Mouse (Mus musculus) cerebellum, postnatal 36 days (tissue): ENCODE data around the gene Lhx5.

Experiments
- DNase-seq, 2 experiments: peaks; one replicate each; pipeline ENCODE4 v3.0.0; 2021 to 2022; ENCODE audit warnings: mixed read lengths in 2 of 2

The Lhx5 gene

DNA sequence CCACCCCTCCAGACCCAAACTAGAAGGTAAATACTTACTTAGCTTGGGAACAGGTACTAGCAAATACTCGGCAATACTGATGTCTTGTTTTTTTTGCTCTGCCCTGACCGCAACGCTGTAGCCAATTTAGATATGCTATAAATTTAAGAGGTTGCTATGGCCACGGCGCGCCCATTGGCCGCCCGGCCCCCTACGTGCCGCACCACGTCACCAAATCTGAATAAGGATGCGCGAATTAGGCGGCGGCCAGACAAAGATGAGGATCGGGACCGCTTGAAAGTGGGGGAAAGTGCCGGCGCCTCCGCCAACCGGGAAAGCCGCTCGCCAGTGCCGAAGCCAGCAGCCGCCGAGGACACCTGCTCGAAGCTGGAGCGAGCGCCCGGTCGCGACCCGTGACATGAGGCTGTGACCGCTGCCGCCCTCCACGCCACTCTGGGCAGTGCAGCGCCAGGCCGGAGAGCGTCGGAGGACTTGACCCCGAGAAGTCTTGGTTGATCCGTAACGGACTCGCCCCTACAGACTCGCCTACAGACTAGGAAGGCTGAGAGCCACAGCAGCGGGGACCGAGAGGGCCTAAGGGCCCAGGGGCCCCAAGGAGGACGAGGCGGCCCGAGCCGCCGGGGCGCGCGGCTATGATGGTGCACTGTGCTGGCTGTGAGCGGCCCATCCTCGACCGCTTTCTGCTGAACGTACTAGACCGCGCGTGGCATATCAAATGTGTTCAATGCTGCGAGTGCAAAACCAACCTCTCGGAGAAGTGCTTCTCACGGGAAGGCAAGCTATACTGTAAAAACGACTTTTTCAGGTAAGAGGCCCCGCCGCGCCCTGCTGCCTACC lies at the start of gene Lhx5:
TSS of gene Lhx5 (plus strand) at position 51 of the 837 bp plus-strand sequence.
- peak; percentile 34 to 35 for DNase-seq

DNA sequence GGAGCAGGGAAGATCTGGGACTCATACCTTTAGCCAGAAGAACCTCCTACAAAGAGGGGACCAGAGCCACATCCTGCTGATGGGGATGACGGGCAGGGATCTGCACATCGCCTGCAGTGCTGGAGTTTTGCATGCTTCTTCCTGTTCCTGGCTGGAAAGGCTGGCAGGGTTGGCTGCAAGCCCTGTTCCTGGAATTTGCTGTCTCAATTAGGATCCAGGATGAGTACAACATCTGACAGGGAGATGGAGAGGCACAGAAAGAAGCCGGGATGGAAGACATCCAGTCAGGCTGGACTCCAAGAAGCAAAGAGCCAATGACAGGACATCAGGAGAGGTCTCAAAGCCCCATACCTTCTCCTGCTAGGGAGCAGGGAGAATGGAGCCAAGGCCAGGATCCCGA lies 45.1 kb upstream of the Lhx5 start:
- no peak for DNase-seq

- DNase-seq, result no peak
Measured at GRCm38 (mm10) chr5:120388765-120389164, 42.7 kb upstream of the Lhx5 start.

GRCm38 (mm10) chr5:120389973-120390372 lies 41.5 kb upstream of the Lhx5 start:
- DNase-seq, result no peak

- no peak for DNase-seq
Measured at GRCm38 (mm10) chr5:120393871-120394667, 37.4 kb upstream of the Lhx5 start.

DNA sequence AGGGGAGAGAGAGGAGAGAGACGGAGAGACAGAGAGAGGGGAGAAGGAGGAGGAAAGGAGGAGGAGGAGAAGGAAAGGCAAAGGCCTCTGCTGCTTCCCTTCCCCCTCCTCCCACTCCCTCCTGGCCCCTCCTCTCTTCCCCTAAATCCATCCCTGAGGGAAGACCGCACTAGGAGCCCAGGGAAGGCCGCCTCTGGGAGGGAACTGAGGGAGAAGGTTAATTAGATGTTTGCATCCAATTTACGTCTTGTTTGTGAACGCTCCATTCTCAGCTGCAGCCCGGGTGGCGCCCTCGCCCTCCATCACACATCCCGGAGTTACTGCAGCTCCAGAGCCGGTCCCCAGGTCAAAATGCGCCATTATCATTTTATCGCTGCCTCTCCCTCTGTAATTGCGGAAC lies 33.5 kb upstream of the Lhx5 start:
- no peak for DNase-seq

DNA sequence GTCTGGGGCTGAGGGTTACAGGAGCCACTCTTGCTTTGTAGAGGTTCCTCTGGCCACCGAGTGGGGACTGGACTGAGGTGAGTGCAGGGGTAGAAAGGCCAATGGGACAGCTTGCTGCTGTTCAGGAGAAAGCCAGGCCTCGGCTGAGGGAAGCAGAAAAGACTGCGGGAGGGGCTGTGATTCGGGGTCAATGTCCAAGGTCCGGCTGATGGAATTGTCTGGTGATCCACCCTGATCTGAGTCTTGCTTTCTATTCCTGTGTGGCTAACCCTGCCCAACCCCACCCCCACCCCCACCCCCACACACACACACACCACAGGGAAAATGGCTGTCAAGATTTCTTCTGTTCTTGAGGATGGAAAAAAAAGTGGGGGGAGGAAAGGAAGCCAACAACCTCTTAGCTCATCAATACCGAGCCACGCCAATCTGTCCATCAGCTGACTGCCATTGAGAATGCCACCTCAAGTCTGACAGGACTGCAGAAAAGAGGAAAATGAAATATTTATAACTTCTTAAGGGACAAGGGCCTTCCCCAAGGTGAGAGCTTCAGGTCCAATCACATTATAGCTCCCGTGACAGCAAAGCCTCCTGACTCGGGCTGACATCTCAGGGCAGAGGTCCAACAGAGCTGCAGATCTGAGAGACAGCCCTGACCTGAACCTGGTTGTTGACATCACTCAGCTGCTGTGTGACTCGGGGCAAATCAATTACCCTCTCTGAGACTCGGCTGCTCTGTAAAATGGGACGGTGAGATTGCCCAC lies 26.5 kb upstream of the Lhx5 start:
- DNase-seq, result no peak

DNA sequence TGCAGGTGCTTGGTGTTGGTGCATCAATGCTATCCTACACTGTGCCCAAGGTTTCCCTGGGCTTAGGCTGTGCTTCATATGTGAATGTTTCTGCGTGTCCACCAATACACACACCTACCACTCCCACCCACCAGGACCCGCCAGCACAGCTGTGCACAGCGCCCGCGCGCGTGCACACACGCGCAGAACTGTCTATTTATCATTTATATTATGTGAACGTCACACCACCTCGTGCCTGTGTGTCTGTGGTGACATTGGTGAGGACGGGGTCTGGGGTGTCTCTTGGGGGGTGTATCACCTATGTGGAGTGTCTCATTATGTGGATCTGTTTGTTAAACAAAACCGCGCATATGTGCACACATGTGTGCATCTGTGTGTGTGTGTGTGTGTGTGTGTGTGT lies 22.6 kb upstream of the Lhx5 start:
- no peak for DNase-seq

GRCm38 (mm10) chr5:120409385-120410378 lies 21.8 kb upstream of the Lhx5 start:
- DNase-seq, result no peak

GRCm38 (mm10) chr5:120413436-120413835 lies 18.1 kb upstream of the Lhx5 start:
- no peak for DNase-seq

GRCm38 (mm10) chr5:120420106-120420505 lies 11.4 kb upstream of the Lhx5 start:
- no peak for DNase-seq

DNA sequence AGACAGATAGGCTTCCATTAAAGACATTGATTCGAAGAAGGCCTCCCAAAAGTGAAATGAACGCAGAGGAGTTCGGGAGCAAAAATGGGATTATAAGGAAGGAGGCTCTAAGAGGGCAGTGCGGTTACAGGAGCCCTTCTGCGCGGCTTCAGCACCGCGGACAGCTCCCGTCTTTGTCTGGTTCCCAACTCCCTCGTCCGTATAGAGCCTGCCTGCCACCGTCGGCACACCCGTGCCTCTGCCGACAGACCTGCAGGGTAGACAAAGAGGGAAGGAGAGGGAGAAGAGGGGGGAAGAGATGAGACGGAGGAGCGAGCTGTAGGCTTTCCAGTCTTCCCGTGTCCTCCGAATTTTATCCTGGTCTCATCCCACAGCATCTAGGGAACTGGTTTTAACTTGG lies 7.5 kb upstream of the Lhx5 start:
- DNase-seq, result no peak

DNA sequence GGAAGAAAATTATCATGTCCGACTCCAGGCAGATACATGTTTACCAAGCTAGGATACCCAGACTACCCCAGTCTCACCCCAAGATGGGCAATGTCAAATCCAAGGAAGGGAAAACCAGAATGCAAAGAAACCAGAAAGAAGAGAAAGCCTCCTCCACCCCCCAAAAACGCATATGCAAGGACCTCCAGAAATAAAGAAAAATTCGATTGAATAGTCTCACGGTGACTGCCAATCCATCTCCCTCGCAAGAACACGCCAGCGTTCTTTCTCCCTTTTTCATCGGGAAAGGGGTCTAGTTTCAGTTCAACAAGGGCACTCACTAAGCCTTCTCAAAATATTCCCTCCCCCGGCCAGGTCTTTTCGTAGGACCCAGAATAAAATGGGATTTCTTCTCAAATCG lies 6.8 kb upstream of the Lhx5 start:
- DNase-seq, result no peak

GRCm38 (mm10) chr5:120425711-120426110 lies 5.8 kb upstream of the Lhx5 start:
- DNase-seq, result no peak

DNA sequence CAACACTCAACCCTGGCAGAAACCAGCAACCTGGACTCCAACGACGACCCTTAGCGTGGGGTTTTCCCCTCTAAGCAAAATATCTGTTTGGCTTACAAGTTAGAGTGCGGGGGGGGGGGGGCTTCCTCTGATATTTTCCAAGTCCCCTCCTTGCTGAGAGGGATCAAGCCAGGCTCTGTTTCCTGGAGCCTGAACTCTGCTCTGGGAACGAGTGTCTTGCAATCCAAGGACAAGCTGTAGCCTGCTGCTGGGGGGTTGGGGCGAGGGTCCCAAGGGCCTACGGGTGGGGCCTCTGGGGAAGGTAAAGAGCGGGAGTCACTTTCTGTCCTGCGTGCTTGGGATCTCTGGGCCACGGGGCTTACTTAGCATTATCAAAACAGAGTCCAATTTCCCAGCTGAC lies 4.9 kb upstream of the Lhx5 start:
- DNase-seq, result no peak

- DNase-seq, result no peak
Measured at GRCm38 (mm10) chr5:120427451-120427938, 4.0 kb upstream of the Lhx5 start.

DNA sequence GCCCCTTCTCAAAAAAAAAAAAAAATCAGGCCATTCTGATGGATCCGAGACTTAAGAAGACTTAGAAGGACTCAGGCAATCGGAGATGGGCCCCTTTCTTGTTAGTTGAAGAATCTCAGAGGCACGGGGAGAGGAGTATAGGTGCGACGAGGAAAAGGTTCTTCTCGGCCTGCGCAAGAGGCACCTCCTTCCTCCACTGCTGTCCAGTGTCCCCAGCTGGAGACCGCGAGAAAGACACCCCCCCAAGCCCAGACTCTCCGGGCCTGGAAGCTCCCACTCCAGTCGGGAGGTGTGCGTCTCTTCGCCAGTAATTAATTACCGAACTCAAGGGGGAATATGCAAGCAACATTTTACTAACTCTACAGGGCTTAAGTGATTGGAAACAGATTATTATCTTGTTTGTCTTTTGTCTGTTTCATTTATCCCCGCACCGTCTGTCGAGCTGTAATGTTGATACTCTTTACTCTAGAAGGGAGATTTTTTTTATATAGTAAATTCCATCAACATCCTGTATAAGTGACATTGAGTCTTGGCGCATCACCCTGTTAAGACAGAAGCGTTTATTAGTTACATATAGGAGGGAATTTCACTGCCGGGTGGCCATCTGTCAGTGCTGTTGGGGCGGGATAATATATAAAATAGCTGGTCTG lies 3.2 kb upstream of the Lhx5 start:
- DNase-seq, result no peak

- no peak for DNase-seq
Measured at GRCm38 (mm10) chr5:120428990-120429389, 2.5 kb upstream of the Lhx5 start.

DNA sequence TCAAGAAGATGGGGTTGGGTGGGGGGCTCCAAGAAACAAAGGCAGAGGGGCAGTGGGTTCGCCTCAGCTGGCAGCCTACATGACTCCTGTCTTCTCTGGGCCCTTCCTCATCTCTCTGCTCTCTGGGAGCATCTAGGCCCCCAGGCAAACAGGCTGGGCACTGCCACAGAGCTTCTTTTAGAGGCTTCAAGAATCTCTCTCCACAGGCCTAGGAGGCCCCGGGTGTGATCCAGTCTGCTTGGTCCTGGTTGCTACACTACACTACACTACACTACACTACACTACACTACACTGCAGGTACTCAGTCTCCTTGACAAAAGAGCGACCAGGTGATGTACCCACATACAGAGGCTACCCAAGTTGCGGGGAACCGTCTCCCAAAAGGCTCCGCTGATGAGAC lies 1.8 kb upstream of the Lhx5 start:
- DNase-seq, result no peak

- no peak for DNase-seq
Measured at GRCm38 (mm10) chr5:120431001-120431583, 407 bp upstream of the Lhx5 start.

GRCm38 (mm10) chr5:120432486-120433015 lies 1.1 kb downstream of the Lhx5 start:
- DNase-seq, result no peak
